Comparison of ENCODE assay signal across 18 mouse cellular contexts in genomic region chr3:151638326-151638725, GRCm38 (mm10).
DNase-seq lines count a peak whose midpoint lies in the region; ATAC-seq and TF ChIP-seq lines count a peak whose summit lies in the region.
"Had no signal": no experiment of that assay in that cellular context is flagged by ENCODE, and none has a peak within 500 bp of the region (broad histone marks: within the 10 kb centered on the region; RNA-seq: fewer than 3 reads in every experiment).

No protein-coding gene starts in this region.

- no peak overlapping the region for H3K4me2 ChIP-seq in CH12.LX (ENCODE audit: insufficient read depth, low read depth, poor library complexity, severe bottlenecking)
- H3K4me2 ChIP-seq: forebrain, embryonic 13.5 days; heart, embryonic 11.5 days; limb, embryonic 13.5 days; liver, embryonic 13.5 days; midbrain, embryonic 11.5 days had no signal

- no peak for TF ChIP-seq POLR2A in CH12.LX (IDR thresholded peaks at IDR 0.05; ENCODE audit: low read depth, low read length)

- no peak overlapping the region for H3K4me3 ChIP-seq in layer of hippocampus, adult 2 months
- H3K4me3 ChIP-seq in CH12.LX (replicated peaks in 1 of 3; ENCODE audit: low read depth in 2 of 3, low read length in 2 of 3, poor library complexity in 1 of 3), result no peak overlapping the region
- H3K4me3 ChIP-seq: forebrain, embryonic 13.5 days; limb, embryonic 13.5 days; liver, embryonic 13.5 days had no signal

- no peaks in the 10 kb centered on the region for H3K27me3 ChIP-seq in CH12.LX (replicated peaks)
- H3K27me3 ChIP-seq: forebrain, embryonic 13.5 days; limb, embryonic 13.5 days; liver, embryonic 13.5 days had no signal

- no peak for DNase-seq in frontal cortex, postnatal 14 days (ENCODE audit: low spot score in 2 of 2)
- DNase-seq in layer of hippocampus, adult 2 months (ENCODE audit: low spot score in 2 of 2), result no peak
- no peak for DNase-seq in layer of hippocampus, adult 11-12 months (ENCODE audit: low spot score)
- DNase-seq in CH12.LX (ENCODE audit: extremely low read depth), result peak; percentile 31
- no peak for DNase-seq in thymus, postnatal 4 days
- DNase-seq: adrenal gland, postnatal 25 days; cerebellum, adult 9-10 months; heart, postnatal 10 days; kidney, adult 2 months; kidney, postnatal 10 days; layer of hippocampus, postnatal 36 days; liver, embryonic 13.5 days had no signal

- dilution Hi-C loops in CH12.LX (cut with MboI; ENCODE audit: extremely low pct_ligation_motif_present, extremely low pct_unique_long_range_greater_than_20kb, low sequenced_read_pairs), result no loop called here

- TF ChIP-seq EP300 in CH12.LX (IDR thresholded peaks at IDR 0.05; ENCODE audit: low read length), result no peak

- no peaks in the 10 kb centered on the region for H3K4me1 ChIP-seq in CH12.LX (ENCODE audit: control insufficient read depth in 1 of 2, insufficient read depth in 2 of 2)
- H3K4me1 ChIP-seq: forebrain, embryonic 13.5 days; limb, embryonic 13.5 days; liver, embryonic 13.5 days had no signal

- peak; percentile 63 for TF ChIP-seq CTCF in layer of hippocampus, adult 2 months (conservative IDR thresholded peaks at IDR 0.05)
- TF ChIP-seq CTCF in CH12.LX (conservative IDR thresholded peaks at IDR 0.05 in 1 of 2, IDR thresholded peaks at IDR 0.05 in 1 of 2; ENCODE audit: low read depth in 2 of 2, low read length in 2 of 2), result peak in 1 of 2 experiments; percentile 59; a peak in 3 of 4 replicates

- H3K36me3 ChIP-seq in CH12.LX (replicated peaks in 1 of 2; ENCODE audit: control insufficient read depth in 1 of 2, insufficient read depth in 1 of 2, low read length in 1 of 2), result no peaks in the 10 kb centered on the region
- H3K36me3 ChIP-seq: limb, embryonic 13.5 days; liver, embryonic 13.5 days had no signal

- H3K79me2 ChIP-seq in CH12.LX (replicated peaks; ENCODE audit: control insufficient read depth, extremely low read depth, insufficient read depth, poor library complexity, severe bottlenecking), result no peaks in the 10 kb centered on the region

- TF ChIP-seq RAD21 in CH12.LX (IDR thresholded peaks at IDR 0.05; ENCODE audit: low read depth, low read length), result peak; percentile 67

- no peak overlapping the region for H3K9ac ChIP-seq in CH12.LX (ENCODE audit: insufficient read depth, low read depth)
- H3K9ac ChIP-seq: forebrain, embryonic 13.5 days; limb, embryonic 13.5 days; liver, embryonic 13.5 days had no signal

- no peaks in the 10 kb centered on the region for H3K9me3 ChIP-seq in CH12.LX (replicated peaks; ENCODE audit: low read length)
- H3K9me3 ChIP-seq: forebrain, embryonic 13.5 days; limb, embryonic 13.5 days; liver, embryonic 13.5 days had no signal

- in situ Hi-C loops in CH12.LX (cut with MboI; ENCODE audit: low pct_ligation_motif_present, low pct_unique_long_range_greater_than_20kb, low sequenced_read_pairs), result no loop called here

- no peak overlapping the region for H3K27ac ChIP-seq in layer of hippocampus, adult 2 months
- H3K27ac ChIP-seq in CH12.LX (ENCODE audit: insufficient read depth, low read depth), result no peak overlapping the region
- H3K27ac ChIP-seq: forebrain, embryonic 13.5 days; limb, embryonic 13.5 days; liver, embryonic 13.5 days had no signal

- peak; percentile 72; the same call in 1 of the 2 replicates for ATAC-seq in frontal cortex, adult (ENCODE audit: low TSS enrichment)
- ATAC-seq in common myeloid progenitor, adult 5-6 weeks (replicated peaks; ENCODE audit: low read depth, poor library complexity, severe bottlenecking), result 0 out of 2 replicates have a peak, but pooled peaks have one; percentile 50
- ATAC-seq: forebrain, embryonic 13.5 days had no signal

TF ChIP-seq in CH12.LX, 34 proteins besides CTCF, POLR2A, EP300 and RAD21:
- TF ChIP-seq JUN (IDR thresholded peaks at IDR 0.05; ENCODE audit: insufficient read depth, low read depth, low read length), result no peak
- peak; percentile 29 for TF ChIP-seq SMC3 (IDR thresholded peaks at IDR 0.05; ENCODE audit: low read depth, low read length)
- TF ChIP-seq ZNF384 (IDR thresholded peaks at IDR 0.05; ENCODE audit: low read depth, low read length), result peak; percentile 28; the same call in 1 of the 2 replicates
